Mouse (Mus musculus): ENCODE results near the gene Prtg.

Prtg gene

DNA sequence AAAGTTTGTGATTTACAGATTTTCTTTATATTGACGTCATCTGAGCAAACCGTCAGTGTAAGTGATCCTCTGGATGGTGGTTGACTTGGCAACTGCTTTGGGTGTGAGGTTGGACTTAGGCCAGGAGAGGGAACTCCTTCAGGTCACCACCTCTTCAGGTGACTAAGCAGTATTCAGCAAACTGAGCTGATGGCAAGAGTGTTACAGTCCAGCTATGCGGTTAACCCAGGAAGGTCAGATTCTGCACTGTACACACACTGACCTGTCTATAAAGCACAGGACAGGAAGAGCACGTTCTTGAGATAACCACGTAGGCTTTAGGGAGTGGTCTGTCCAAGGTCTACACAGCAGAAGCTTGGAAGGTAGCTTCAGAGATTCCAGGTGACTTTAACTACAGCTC is 3.9 kb downstream of the Prtg start:
- DNase-seq (ENCODE audit: low spot score): no peak

- no peak for DNase-seq (ENCODE audit: low spot score)
These were observed 5.4 kb downstream of the Prtg start for GRCm38 (mm10) chr9:72812091-72812490.

GRCm38 (mm10) chr9:72812594-72813570 is 6.2 kb downstream of the Prtg start:
- DNase-seq (ENCODE audit: low spot score): no peak

DNA sequence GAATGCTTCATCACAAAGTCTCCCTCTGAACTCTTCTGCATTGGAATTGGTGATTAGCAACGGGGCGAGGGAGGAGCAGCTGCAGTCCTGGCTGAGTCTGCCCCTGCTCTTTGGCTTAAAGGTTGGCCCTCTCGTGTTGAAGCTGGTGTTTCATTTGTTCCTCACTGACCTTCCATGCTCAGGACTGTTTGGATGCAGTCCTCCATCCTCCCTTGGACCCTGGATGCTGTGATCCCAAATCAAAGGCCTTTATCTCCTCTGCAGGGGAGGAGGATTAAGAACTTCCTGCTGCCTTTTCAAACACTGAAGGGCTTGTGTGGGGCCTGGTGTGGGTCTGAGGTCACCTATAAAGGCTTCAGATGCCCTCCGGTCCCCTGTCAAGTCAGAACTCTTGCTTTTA is 18.8 kb downstream of the Prtg start:
- DNase-seq (ENCODE audit: low spot score): no peak

- DNase-seq (ENCODE audit: low spot score): no peak
These were observed 19.3 kb downstream of the Prtg start for GRCm38 (mm10) chr9:72825976-72826375.

DNA sequence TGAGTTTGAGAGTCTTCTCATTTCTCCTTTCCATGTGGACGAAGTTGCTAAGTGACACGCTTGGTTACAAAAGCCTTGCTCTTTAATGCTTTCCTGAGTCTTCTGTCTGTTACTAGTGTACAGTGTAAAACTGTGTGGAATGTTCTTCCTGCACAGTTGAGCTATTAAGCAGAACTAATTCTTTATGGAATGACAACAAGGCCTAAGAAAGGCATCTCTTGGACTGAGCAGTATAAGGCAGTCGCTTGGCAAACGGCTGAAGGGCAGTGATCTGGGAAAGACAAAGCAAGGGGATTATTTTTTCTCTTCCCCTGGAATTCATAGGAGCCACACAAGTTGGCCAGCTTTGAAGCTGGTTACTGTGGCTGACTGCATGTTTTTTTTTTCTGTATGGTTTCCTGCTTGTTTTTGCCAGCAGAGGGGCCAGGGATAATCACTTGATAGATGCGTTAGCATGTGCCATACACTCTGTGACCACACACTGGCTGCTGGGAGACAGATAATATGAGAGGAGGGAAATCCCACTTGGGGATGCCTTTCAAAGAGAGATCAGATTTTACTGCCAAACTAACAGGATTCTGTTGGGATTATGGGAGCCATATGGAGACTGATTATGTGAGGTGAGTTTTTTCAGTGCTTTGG is 22.1 kb downstream of the Prtg start:
- DNase-seq (ENCODE audit: low spot score): no peak

DNA sequence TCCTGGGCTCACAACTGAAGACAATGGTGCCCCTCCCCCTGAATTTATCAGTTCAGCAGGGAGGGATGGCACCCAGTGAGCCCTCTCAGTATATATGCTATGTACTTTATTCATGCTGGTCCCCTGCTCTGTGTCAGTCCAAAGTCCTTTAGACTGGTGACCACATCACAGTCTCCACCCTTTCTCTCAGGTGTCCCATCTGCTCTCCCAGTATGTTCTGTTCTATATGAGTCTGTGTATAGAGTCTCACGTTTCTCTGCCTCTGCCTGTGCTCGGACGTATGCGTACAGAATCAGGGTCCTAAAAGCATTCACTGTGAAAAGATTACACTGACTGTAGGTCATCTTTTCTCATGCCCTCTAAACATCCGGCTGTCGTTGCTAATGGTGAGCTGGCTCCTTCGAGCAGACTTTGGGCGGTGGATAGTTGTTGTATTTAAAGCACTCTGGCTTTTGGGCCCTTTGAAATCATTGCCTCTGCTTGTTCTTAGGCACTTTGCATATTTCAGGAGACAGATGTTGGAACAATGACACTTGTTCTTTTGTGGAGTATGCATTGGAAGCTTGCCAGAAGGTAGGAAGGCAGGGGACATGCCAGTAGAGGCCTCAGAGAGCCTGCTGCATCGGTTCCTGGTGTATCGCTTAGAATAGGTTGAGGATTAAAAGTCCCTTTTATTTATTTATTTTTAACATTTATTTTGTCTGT is 27.5 kb downstream of the Prtg start:
- DNase-seq (ENCODE audit: low spot score): no peak

DNA sequence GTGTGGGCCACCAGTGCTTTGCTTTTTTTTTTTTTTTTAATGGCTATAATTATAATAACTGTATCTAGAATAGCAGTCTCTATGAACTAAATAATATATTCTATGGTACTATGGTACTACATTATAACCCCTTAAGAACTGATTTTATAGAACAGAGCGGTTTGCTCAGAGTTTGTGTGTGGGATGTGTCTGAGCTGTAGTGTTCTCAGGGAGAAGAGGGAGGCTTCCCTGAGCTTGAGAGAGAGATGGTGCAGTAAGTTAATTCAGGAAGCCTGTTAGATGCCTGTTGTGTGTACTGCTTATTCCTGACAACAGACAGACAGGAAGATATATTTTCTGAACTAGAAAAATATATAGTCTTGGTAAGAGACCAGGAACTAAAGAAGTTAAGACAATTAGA is 28.3 kb downstream of the Prtg start:
- no peak for DNase-seq (ENCODE audit: low spot score)

DNA sequence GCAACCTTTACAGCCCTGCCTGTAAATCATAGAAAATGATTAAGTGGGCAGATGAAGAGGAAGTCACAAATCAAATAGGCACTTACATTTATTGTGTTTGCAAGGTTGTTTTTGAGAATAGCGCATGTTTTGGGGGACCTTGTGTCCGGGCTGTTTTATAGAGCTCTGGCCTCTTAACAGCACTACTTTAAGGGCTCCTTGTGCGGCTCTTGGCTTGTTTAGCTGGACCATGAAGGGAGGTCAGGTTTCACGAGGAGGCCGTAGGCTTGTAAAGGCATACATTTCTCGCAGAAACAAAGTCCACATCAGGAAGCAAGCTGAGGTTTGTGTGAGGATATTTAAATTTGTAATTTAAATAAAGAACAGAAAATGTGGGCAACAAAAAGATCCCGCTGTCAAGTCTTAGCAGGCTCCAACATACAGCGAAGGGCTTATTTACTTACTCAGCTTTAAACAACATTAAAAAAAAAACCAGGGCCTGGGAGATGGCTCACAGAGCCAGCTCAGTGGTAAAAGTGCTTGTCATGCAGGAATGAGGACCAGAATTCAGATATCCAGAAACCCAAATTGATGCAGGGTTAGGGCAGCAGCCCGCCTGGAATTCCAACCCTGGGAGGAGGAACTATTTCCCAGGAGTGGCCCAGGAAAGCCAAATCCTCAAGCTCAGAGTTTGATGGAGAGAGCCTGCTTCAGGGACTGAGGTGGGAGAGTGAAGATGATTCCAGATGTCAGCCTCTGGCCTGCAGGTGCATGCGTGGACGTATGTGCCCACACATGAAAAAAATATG is 30.2 kb downstream of the Prtg start:
- no peak for DNase-seq (ENCODE audit: low spot score)

GRCm38 (mm10) chr9:72837598-72838160 is 31.0 kb downstream of the Prtg start:
- no peak for DNase-seq (ENCODE audit: low spot score)

DNA sequence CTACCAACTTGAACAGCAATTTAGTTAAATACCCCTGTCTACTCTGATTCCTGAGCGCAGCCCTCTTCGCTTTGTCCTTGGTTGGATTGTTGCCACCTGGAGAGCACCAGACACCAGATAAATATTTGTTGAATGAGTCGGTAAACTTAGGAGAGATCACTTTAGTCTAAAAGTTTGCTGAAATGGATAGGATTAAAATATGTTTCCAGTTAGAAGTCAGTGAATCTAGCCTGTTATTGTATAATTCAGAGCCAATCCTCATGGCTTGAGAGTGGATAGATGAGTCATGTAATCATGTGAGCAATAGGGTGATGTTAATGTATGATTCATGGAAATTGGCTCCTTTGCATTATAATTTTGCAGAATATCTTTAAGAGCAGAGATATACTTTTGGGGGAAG is 31.6 kb downstream of the Prtg start:
- no peak for DNase-seq (ENCODE audit: low spot score)

GRCm38 (mm10) chr9:72839346-72839990 is 32.8 kb downstream of the Prtg start:
- no peak for DNase-seq (ENCODE audit: low spot score)

DNA sequence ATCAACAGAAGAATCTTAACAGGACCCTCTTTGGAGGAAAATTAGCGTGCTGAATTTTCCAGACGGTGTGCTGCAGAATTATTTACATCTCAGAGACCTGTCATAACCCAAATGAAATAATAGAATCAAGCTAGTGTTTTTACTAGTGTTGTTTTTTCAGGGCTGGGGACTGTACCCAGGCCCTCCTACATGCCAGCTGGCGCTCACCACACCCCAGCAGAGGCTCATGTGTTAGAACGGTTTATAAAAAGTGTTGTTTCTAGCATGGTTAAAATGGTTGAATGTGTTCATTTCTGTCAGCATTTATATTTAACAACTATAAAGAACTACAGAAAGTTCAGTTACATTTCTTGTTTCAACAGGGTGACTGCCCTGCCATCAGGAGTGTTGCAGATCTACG is 37.8 kb downstream of the Prtg start:
- DNase-seq (ENCODE audit: low spot score): no peak

DNA sequence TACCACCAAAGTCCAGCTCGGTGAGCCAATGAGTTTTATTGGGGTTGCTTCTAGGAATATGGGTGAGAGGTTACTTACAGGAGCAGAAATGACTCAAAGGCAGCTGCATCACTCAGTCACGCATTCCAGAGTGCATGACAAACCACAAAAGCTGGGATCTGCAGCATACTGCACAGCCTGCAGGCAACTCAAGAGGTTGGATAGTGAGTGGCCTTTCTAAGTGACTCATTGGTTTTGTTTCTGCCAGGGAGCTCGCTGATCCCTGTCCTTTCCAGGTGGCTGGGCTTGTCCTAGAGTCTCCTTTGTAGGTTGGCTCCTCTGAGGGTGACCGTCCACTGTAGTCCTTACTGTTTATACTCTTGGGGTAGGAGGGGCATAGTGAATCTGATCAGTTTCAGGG is 39.5 kb downstream of the Prtg start:
- DNase-seq (ENCODE audit: low spot score): no peak

DNA sequence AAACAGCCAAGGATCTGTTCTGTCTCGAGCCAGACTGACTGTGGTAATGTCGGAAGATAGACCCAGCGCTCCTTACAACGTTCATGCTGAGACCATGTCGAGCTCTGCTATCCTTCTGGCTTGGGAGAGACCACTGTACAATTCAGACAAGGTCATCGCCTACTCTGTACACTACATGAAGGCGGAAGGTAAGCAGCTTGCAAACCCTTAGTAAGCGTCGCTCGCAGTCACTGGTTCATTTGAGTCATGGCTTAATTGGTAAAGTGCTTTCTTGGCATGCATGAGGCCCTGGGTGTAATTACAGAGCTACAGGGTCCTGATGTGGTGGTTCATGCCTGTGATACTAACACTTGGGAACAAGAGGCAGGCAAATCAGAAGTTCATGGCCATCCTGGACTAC is 44.9 kb downstream of the Prtg start:
- DNase-seq (ENCODE audit: low spot score): no peak

- DNase-seq (ENCODE audit: low spot score): no peak
These were observed 45.3 kb downstream of the Prtg start for GRCm38 (mm10) chr9:72851979-72852378.

DNA sequence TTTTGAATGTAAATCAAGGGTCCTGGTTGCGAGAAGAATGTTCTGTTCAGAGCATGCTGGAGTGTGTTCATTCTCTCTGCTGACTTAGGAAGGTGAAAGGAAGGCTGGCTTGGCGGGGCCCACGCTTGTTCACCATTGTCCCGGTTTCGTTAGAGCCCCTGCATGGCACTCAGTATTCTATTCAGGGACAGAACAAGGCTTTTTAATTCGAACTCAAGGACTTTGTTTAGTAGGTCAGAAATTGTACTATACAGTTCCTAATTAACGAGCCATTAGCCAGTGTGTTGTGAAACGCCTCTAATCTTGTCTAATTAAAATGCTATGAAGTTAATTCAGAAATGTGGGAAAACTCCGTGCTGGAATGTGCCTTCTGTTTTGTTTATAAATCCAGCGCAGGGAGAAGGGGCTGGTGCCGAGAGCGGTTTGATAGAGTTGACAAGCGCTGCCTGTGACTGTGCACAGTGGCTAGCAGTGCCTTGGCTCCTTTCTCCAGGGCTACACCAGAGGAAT is 47.1 kb downstream of the Prtg start:
- DNase-seq (ENCODE audit: low spot score): no peak

- DNase-seq (ENCODE audit: low spot score): no peak
These were observed 50.0 kb downstream of the Prtg start for GRCm38 (mm10) chr9:72856721-72857120.

DNA sequence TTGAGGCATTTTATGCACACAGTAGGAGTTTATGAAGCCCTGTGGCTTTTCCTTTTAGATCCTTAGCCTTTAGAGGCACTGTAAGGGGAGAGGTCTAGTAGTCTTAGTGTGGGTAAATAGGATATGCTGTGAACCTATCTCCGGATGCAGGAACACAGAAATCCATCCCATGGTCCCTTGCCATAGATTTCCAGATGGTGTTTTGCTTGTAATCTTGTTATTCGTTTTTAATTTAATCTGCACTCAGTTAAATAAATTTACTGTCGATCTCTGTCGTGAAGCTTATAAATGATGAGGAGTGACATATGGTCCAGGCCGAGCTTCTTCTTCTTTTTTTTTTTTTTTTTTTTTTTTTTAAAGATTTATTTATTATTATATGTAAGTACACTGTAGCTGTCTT is 54.1 kb downstream of the Prtg start:
- DNase-seq (ENCODE audit: low spot score): no peak

DNA sequence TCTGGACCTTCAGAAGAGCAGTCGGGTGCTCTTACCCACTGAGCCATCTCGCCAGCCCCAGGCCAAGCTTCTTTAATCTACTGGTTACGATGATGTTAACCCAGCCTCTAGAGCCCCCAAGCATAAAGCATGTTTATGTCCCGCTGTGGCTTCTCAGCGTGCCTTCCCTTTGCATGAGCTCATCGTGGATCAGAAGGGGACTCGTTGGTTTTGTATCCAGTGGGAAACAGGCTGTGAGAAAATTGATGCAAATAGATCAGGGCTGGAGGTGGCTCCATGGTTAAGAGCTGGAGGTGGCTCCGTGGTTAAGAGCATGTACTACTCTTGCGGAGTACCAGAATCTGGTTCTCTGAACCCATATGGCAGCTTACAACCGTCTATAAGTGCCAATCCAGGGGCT is 54.6 kb downstream of the Prtg start:
- no peak for DNase-seq (ENCODE audit: low spot score)

DNA sequence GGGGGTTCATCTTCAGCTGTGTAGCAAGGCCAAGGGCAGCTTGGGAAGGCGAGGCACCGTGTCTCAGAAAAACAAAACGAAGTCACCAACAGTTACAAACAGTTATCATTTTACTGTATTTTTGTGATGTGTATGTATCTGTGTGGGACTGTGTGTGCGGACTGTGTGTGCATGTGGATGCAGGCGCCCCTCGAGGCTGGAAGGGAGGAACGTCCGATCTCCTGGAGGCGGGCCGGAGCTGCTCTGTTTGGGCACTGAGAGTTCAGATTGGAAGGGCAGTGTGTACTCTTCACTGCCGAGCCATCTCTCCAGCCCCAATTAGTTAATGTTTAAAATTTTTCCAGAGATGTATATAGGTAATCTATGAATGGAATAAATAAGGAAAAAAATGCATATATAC is 55.5 kb downstream of the Prtg start:
- DNase-seq (ENCODE audit: low spot score): no peak
